Mouse (Mus musculus) embryonic facial prominence, embryonic 15.5 days (tissue): Measurements from ENCODE around the gene Ston2. TPM values are rescaled to one million over a fixed set of nuclear protein-coding genes. Genes with fewer than 3 reads are reported as not detected.

Source experiments
- ATAC-seq: fragments of 200-750 bp; cut with Nextera tagmentation; 2 replicates; pipeline ENCODE4 v1.8.0; 2017; ENCODE audit warnings: low read depth, moderate TSS enrichment; ENCODE audit not compliant: insufficient number of reproducible peaks, low FRiP score, low TSS enrichment
- H3K27ac ChIP-seq: fragments of 300-500 bp; sonication (generic); replicated peaks from 2 replicates; pipeline ENCODE4 v1.5.1; 2015; ENCODE audit warnings: mild to moderate bottlenecking, inconsistent platforms
- H3K27me3 ChIP-seq: fragments of 300-500 bp; sonication (generic); 2 replicates; pipeline ENCODE4 v1.6.1; 2015; ENCODE audit warnings: inconsistent platforms
- H3K36me3 ChIP-seq: fragments of 300-500 bp; sonication (generic); 2 replicates; pipeline ENCODE4 v1.6.1; 2015; ENCODE audit warnings: mild to moderate bottlenecking, inconsistent platforms
- H3K4me1 ChIP-seq: fragments of 300-500 bp; sonication (generic); 2 replicates; pipeline ENCODE4 v1.6.1; 2015; ENCODE audit warnings: inconsistent platforms
- H3K4me2 ChIP-seq: fragments of 300-500 bp; sonication (generic); replicated peaks from 2 replicates; pipeline ENCODE4 v1.6.1; 2015; ENCODE audit warnings: mild to moderate bottlenecking, inconsistent platforms
- H3K4me3 ChIP-seq: fragments of 300-500 bp; sonication (generic); replicated peaks from 2 replicates; pipeline ENCODE4 v1.5.1; 2015; ENCODE audit warnings: mild to moderate bottlenecking, inconsistent platforms
- H3K9ac ChIP-seq: fragments of 300-500 bp; sonication (generic); 2 replicates; pipeline ENCODE4 v1.6.1; 2015; ENCODE audit warnings: inconsistent platforms
- H3K9me3 ChIP-seq: fragments of 300-500 bp; sonication (generic); replicated peaks from 2 replicates; pipeline ENCODE4 v1.6.1; 2016; ENCODE audit warnings: inconsistent platforms
- WGBS: fragments of 180-500 bp; shearing (Covaris S2); methylation state at CpG from one replicate; pipeline ENCODE4 v1.1.7; 2015; 5-methylcytosine and 5-hydroxymethylcytosine counted together
- polyA plus RNA-seq: library from polyadenylated mRNA; unstranded; fragments of >200 nt; fragmentation: Nextera tagmentation; extraction: Ambion mirVana; gene quantifications from 2 replicates; pipeline ENCODE4 v1.2.1, GENCODE M21; 2015

Ston2 gene
- polyA plus RNA-seq, 1 experiment from 2014 or later, result 11.5 TPM

- ATAC-seq, result no peak
- H3K4me2 ChIP-seq, result no peak overlapping the region
- H3K4me1 ChIP-seq, result no peaks in the 10 kb centered on the region
- no peaks in the 10 kb centered on the region for H3K9me3 ChIP-seq
- no peaks in the 10 kb centered on the region for H3K36me3 ChIP-seq
- H3K9ac ChIP-seq, result no peak overlapping the region
- 82% methylated on average over 7 of the region's 7 CpGs for WGBS
- H3K27ac ChIP-seq, result no peak overlapping the region
- H3K4me3 ChIP-seq, result no peak overlapping the region
- no peaks in the 10 kb centered on the region for H3K27me3 ChIP-seq
Observed at GRCm38 (mm10) chr12:91699451-91700141, 88.6 kb downstream of the Ston2 start.

- ATAC-seq, result no peak
- no peak overlapping the region for H3K9ac ChIP-seq
- no peaks in the 10 kb centered on the region for H3K9me3 ChIP-seq
- no peaks in the 10 kb centered on the region for H3K27me3 ChIP-seq
- H3K4me1 ChIP-seq, result no peaks in the 10 kb centered on the region
- no peak overlapping the region for H3K27ac ChIP-seq
- 95% methylated on average over 4 of the region's 4 CpGs for WGBS
- H3K4me3 ChIP-seq, result no peak overlapping the region
- H3K36me3 ChIP-seq, result no peaks in the 10 kb centered on the region
- H3K4me2 ChIP-seq, result no peak overlapping the region
Observed at GRCm38 (mm10) chr12:91696231-91696630, 92.0 kb downstream of the Ston2 start.

DNA sequence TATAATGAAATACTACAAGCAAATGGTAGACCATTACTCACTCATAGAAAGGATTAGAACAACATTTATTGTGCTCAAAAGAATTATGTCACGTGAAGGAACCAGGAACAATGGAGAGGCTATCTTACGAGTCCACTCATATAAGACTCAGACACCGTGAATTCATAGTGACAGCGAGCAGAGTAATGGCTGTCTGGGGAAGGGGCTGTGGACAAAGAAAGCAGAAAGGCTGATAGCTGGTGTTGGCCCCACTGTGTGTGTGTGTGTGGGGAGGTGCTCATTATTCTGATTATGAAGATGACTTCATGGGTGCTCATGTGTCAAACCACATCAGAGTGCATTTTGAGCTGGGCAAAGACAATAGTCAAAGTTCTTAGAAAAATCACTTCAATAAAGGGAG lies 92.4 kb downstream of the Ston2 start:
- H3K27me3 ChIP-seq, result no peaks in the 10 kb centered on the region
- no peak for ATAC-seq
- no peaks in the 10 kb centered on the region for H3K9me3 ChIP-seq
- WGBS, result 84% methylated on average over 4 of the region's 4 CpGs
- H3K9ac ChIP-seq, result no peak overlapping the region
- H3K4me3 ChIP-seq, result no peak overlapping the region
- H3K36me3 ChIP-seq, result no peaks in the 10 kb centered on the region
- no peaks in the 10 kb centered on the region for H3K4me1 ChIP-seq
- no peak overlapping the region for H3K27ac ChIP-seq
- no peak overlapping the region for H3K4me2 ChIP-seq

DNA sequence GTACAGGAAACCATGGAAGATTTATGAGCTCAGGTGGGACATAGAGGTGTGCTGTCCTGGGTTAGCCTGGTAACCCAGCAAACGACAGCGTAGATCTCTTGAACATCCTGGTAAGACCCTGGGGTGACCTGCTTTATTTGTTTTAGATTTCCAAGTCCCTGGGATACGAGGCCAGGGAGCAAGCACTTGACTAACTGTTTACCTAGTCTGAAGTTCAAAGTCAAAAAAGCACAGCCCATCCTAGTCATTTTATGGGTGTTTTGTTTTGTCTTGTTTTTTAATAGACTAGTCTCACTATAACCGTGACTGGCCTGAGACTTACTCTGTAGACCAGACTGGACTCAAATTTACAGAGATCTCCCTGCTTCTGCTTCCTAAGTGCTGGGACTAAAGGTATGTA lies 93.4 kb downstream of the Ston2 start:
- Histone ChIP-seq H3K36me3 (no peaks in the 10 kb centered on the region), H3K9ac (no peak overlapping the region), H3K27me3 (no peaks in the 10 kb centered on the region), H3K4me3 (no peak overlapping the region), H3K4me2 (no peak overlapping the region), H3K4me1 (no peaks in the 10 kb centered on the region), H3K9me3 (no peaks in the 10 kb centered on the region), H3K27ac (no peak overlapping the region)
- ATAC-seq, result no peak
- 81% methylated on average over 4 of the region's 4 CpGs for WGBS

- H3K4me2 ChIP-seq, result no peak overlapping the region
- H3K27ac ChIP-seq, result peak overlapping the region; percentile 77
- no peaks in the 10 kb centered on the region for H3K36me3 ChIP-seq
- no peak for ATAC-seq
- H3K9me3 ChIP-seq, result no peaks in the 10 kb centered on the region
- WGBS, result 53% methylated on average over 7 of the region's 7 CpGs
- H3K9ac ChIP-seq, result no peak overlapping the region
- no peaks in the 10 kb centered on the region for H3K27me3 ChIP-seq
- no peak overlapping the region for H3K4me3 ChIP-seq
- no peaks in the 10 kb centered on the region for H3K4me1 ChIP-seq
Observed at GRCm38 (mm10) chr12:91693566-91693965, 94.6 kb downstream of the Ston2 start.

- Histone ChIP-seq H3K27me3 (no peaks in the 10 kb centered on the region), H3K4me1 (no peaks in the 10 kb centered on the region), H3K9ac (no peak overlapping the region), H3K9me3 (no peaks in the 10 kb centered on the region), H3K36me3 (no peaks in the 10 kb centered on the region), H3K4me3 (no peak overlapping the region), H3K27ac (peak overlapping the region; percentile 49), H3K4me2 (no peak overlapping the region)
- 67% methylated on average over 3 of the region's 3 CpGs for WGBS
- ATAC-seq, result no peak
Observed at GRCm38 (mm10) chr12:91692991-91693390, 95.2 kb downstream of the Ston2 start.

DNA sequence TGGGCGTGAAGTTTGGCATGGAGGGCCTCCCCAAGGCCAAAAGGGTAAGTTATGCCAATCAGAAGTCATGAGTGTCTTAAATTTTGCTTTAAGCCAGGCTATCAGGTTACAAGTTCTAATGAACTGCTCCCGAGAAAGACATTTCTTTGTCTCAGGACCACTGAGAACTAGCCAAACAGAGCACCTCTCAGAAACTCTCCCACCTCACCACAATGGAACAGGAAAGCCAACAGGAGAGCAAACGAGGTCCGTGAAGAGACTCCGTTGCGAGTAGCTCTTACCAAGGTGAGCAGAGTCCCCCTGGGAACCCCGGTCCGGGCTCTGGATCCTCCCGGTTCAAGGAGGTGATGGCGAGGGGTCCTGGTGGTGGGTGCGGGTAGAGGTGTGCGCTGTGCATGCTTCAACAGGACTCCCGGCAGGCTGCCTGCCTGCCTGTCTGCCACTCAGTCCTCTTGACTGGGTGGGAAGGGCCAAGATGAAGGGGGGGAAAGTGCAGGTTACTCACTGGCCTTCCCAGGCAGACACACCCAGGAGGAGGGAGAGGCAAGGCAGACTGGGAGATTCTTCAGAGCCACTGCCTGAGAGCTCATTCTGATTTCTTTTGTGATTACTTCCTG lies 102.4 kb downstream of the Ston2 start:
- Histone ChIP-seq H3K36me3 (no peaks in the 10 kb centered on the region), H3K4me3 (peak overlapping the region; percentile 22), H3K27me3 (no peaks in the 10 kb centered on the region), H3K4me1 (peaks cover 34% of the 10 kb centered on the region), H3K9ac (no peak overlapping the region), H3K4me2 (peak overlapping the region; percentile 45), H3K9me3 (no peaks in the 10 kb centered on the region), H3K27ac (peak overlapping the region; percentile 29)
- WGBS, result 17% methylated on average over 13 of the region's 13 CpGs
- ATAC-seq, result peak; percentile 66; the same call in 1 of the 2 replicates

DNA sequence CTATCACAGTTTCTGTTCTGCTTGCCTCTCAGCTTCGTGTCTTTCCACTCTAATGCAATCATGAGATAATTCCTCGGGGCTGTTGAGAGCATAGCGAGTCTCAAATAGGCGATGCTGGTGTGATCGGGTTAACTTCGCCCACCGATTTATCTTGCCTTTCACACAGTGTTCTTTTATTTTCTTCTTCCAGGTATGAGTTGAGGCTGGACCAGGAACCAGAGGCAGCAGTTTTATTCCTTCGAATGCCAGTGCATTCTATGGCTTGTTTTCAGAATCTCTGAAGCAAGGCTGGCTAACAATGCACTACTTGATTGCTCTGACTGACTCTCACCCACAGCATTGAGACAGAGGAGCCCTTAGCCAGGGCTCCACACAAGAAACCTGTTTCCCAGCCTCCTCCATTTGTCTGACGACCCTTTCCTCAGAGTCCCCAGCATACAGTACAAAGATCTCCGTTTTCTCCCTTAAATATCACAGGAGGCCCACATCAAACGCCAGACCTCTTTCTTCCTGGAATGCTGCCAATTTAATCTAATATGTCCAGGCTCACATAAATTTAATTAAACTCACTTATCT lies 103.3 kb downstream of the Ston2 start:
- H3K4me1 ChIP-seq, result peaks cover 38% of the 10 kb centered on the region
- H3K4me2 ChIP-seq, result peak overlapping the region; percentile 45
- H3K27ac ChIP-seq, result peak overlapping the region; percentile 29; the same call in 1 of the 2 replicates
- no peak for ATAC-seq
- H3K36me3 ChIP-seq, result no peaks in the 10 kb centered on the region
- no peaks in the 10 kb centered on the region for H3K9me3 ChIP-seq
- H3K27me3 ChIP-seq, result no peaks in the 10 kb centered on the region
- H3K9ac ChIP-seq, result no peak overlapping the region
- H3K4me3 ChIP-seq, result peak overlapping the region; percentile 22
- 25% methylated on average over 11 of the region's 11 CpGs for WGBS

GRCm38 (mm10) chr12:91684101-91684839 lies 103.9 kb downstream of the Ston2 start:
- ATAC-seq, result peak; percentile 45; the same call in 1 of the 2 replicates
- no peak overlapping the region for H3K9ac ChIP-seq

GRCm38 (mm10) chr12:91683549-91684100 lies 104.6 kb downstream of the Ston2 start:
- no peak for ATAC-seq
- H3K27me3 ChIP-seq, result no peaks in the 10 kb centered on the region
- H3K4me1 ChIP-seq, result peaks cover 47% of the 10 kb centered on the region
- no peaks in the 10 kb centered on the region for H3K36me3 ChIP-seq
- peak overlapping the region; percentile 16 for H3K4me3 ChIP-seq
- H3K9ac ChIP-seq, result no peak overlapping the region
- 31% methylated on average over 15 of the region's 15 CpGs for WGBS
- H3K27ac ChIP-seq, result 0 out of 2 replicates have a peak overlapping the region, but pooled peaks have one; percentile 34
- H3K9me3 ChIP-seq, result no peaks in the 10 kb centered on the region
- peak overlapping the region; percentile 45 for H3K4me2 ChIP-seq

More at GRCm38 (mm10) chr12:91684101-91684839, 103.9 kb downstream of the Ston2 start:
- H3K4me3 ChIP-seq, result peak overlapping the region; percentile 16
- H3K27me3 ChIP-seq, result no peaks in the 10 kb centered on the region
- 0 out of 2 replicates have a peak overlapping the region, but pooled peaks have one; percentile 5 for H3K27ac ChIP-seq
- no peaks in the 10 kb centered on the region for H3K36me3 ChIP-seq
- H3K4me1 ChIP-seq, result peaks cover 45% of the 10 kb centered on the region
- H3K4me2 ChIP-seq, result peak overlapping the region; percentile 45
- H3K9me3 ChIP-seq, result no peaks in the 10 kb centered on the region
- WGBS, result 14% methylated on average over 15 of the region's 15 CpGs

- no peak for ATAC-seq
- H3K27ac ChIP-seq, result no peak overlapping the region
Observed at GRCm38 (mm10) chr12:91683096-91683495, 105.1 kb downstream of the Ston2 start.

More at GRCm38 (mm10) chr12:91683096-91683495, 105.1 kb downstream of the Ston2 start:
- WGBS, result 60% methylated on average over 3 of the region's 3 CpGs
- H3K36me3 ChIP-seq, result no peaks in the 10 kb centered on the region
- H3K9me3 ChIP-seq, result no peaks in the 10 kb centered on the region
- H3K9ac ChIP-seq, result no peak overlapping the region
- H3K4me1 ChIP-seq, result peaks cover 47% of the 10 kb centered on the region
- H3K4me3 ChIP-seq, result peak overlapping the region; percentile 16; the same call in 1 of the 2 replicates
- peak overlapping the region; percentile 45 for H3K4me2 ChIP-seq
- no peaks in the 10 kb centered on the region for H3K27me3 ChIP-seq
